Mouse (Mus musculus): ENCODE measurements at regions not wholly inside any gene's neighbourhood (a gene's known extent, or its start where the extent isn't known, plus 50 kb on each side); places are given as distances from the start of the nearest gene placed in this dataset.
A peak's percentile ranks its signal among the peaks of the same experiment; 100 is the strongest.

DNA sequence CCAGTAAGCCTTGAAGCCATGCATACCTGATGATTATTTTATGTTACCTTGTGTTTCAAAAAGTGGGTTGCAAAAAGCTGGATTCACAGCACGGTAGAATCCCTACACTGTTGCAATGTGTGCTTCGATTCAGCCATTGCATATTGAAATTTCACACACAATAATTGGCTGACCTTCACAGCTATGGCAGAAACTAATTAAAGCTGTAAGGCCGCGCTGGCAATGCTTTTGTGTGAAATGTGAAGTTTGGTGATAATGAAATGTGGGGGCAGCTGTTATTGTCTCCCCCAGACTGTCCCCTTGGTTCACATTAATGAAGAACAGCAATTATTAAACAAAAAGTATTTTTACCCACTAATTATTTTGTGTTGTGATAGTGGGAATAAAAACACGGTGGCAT lies 173.8 kb upstream of the Etaa1 start:
- no peak overlapping the region for H3K4me3 ChIP-seq (replicated peaks; ENCODE audit: insufficient read depth, low read depth, low read length)
- H3K27ac ChIP-seq (ENCODE audit: insufficient read depth, low read length): no peak overlapping the region
- no peak for DNase-seq
- 54% methylated on average over 5 of the region's 5 CpGs for WGBS
- no peaks in the 10 kb centered on the region; the same call in 1 of the 2 replicates for H3K27me3 ChIP-seq (ENCODE audit: control insufficient read depth, insufficient read depth, low read length)
- TF ChIP-seq POLR2A (IDR thresholded peaks at IDR 0.05; ENCODE audit: borderline replicate concordance, insufficient read depth, low read length) (no peak), CTCF (IDR thresholded peaks at IDR 0.05; ENCODE audit: borderline replicate concordance, insufficient read depth, low read depth, low read length) (no peak)
- no peaks in the 10 kb centered on the region for H3K4me1 ChIP-seq (ENCODE audit: control insufficient read depth, insufficient read depth, low read length)

DNA sequence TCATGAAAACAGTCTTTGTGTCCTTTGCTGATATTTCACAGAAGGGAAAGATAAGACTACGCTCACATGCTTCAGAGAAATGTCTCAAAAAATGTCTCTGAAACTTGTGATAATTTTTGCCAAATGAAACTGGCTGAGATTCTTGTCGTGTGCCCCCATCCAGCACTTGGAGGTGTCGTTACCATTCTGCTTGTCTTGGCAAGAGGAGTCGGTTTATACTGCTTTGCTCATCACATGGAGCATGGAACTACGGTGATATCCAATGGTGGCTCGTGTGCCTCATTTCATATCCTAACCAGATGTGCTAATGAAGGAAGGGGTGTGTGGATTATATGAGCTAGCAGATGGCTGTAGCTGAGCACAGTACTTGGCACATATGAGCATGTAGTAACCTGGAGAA lies 169.4 kb upstream of the Etaa1 start:
- WGBS: 54% methylated on average over 6 of the region's 6 CpGs
- no peak overlapping the region for H3K27ac ChIP-seq (ENCODE audit: insufficient read depth, low read length)
- H3K27me3 ChIP-seq (ENCODE audit: control insufficient read depth, insufficient read depth, low read length): no peaks in the 10 kb centered on the region; the same call in 1 of the 2 replicates
- DNase-seq: no peak
- no peaks in the 10 kb centered on the region for H3K4me1 ChIP-seq (ENCODE audit: control insufficient read depth, insufficient read depth, low read length)
- H3K4me3 ChIP-seq (replicated peaks; ENCODE audit: insufficient read depth, low read depth, low read length): no peak overlapping the region
- TF ChIP-seq POLR2A (IDR thresholded peaks at IDR 0.05; ENCODE audit: borderline replicate concordance, insufficient read depth, low read length) (no peak), CTCF (IDR thresholded peaks at IDR 0.05; ENCODE audit: borderline replicate concordance, insufficient read depth, low read depth, low read length) (no peak)

DNA sequence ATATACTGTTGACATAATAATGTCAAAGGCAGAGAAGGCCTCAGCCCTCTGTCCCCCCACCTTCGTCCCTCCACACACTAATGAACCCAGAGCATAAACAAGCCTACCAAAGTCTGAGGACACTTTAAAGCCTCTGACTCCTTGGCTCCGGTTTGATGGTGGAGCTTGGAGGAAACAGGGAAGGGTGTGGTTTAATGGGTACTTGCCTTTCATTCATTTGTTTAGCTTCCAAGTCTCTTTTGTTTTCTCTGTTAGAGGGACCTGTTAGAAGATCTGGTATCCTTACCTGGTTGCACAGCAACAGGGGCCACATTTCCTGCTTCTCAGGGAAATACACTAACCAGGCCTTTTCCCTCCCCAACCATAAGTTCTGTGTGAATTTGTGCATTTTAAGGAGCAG lies 168.9 kb upstream of the Etaa1 start:
- Histone ChIP-seq H3K4me3 (replicated peaks; ENCODE audit: insufficient read depth, low read depth, low read length) (no peak overlapping the region), H3K27ac (ENCODE audit: insufficient read depth, low read length) (no peak overlapping the region), H3K4me1 (ENCODE audit: control insufficient read depth, insufficient read depth, low read length) (no peaks in the 10 kb centered on the region), H3K27me3 (ENCODE audit: control insufficient read depth, insufficient read depth, low read length) (no peaks in the 10 kb centered on the region; the same call in 1 of the 2 replicates)
- 80% methylated on average over 2 of the region's 2 CpGs for WGBS
- no peak for TF ChIP-seq CTCF (IDR thresholded peaks at IDR 0.05; ENCODE audit: borderline replicate concordance, insufficient read depth, low read depth, low read length)
- no peak for TF ChIP-seq POLR2A (IDR thresholded peaks at IDR 0.05; ENCODE audit: borderline replicate concordance, insufficient read depth, low read length)
- no peak for DNase-seq

DNA sequence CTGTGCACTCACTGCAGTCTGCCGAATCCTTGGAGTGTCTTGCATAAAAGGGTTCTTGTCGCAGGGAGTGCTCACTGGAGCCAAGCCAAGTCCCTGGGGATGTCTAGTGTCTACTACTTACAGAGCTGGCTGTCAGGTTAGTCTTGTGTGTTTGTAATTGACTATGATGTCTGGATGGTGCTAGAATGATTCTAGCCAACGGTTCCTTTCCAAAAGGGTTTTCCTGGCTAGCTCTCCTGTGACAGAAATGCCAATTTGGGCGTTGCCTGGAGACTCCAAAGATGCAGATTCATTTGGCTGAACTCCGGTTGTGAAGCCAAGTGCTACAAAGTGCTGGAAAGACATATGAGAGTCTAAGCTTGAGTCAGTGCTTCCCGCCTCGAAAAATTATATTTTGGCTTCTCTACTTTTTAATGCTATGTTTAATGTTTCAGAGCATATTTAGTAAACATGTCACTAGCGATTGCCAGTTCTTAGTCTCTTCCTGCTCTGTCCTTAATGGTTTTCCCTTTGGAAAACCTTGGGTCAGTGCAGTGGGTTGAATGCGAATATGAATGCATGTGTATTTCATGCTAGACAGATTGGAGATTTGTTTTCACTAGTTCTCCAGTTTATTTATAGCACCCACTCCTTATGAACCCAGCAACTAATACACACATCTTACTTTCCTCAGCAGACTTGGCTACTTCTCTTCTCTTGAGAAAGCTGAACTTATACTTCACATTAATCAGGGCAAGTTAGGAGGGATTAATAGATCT lies 162.2 kb upstream of the Etaa1 start:
- H3K27ac ChIP-seq (ENCODE audit: insufficient read depth, low read length): no peak overlapping the region
- TF ChIP-seq CTCF (IDR thresholded peaks at IDR 0.05; ENCODE audit: borderline replicate concordance, insufficient read depth, low read depth, low read length) (no peak), POLR2A (IDR thresholded peaks at IDR 0.05; ENCODE audit: borderline replicate concordance, insufficient read depth, low read length) (no peak)
- H3K4me3 ChIP-seq (replicated peaks; ENCODE audit: insufficient read depth, low read depth, low read length): no peak overlapping the region
- DNase-seq: peak; percentile 31 to 48
- no peaks in the 10 kb centered on the region for H3K27me3 ChIP-seq (ENCODE audit: control insufficient read depth, insufficient read depth, low read length)
- 8% methylated on average over 9 of the region's 9 CpGs for WGBS
- no peaks in the 10 kb centered on the region for H3K4me1 ChIP-seq (ENCODE audit: control insufficient read depth, insufficient read depth, low read length)

DNA sequence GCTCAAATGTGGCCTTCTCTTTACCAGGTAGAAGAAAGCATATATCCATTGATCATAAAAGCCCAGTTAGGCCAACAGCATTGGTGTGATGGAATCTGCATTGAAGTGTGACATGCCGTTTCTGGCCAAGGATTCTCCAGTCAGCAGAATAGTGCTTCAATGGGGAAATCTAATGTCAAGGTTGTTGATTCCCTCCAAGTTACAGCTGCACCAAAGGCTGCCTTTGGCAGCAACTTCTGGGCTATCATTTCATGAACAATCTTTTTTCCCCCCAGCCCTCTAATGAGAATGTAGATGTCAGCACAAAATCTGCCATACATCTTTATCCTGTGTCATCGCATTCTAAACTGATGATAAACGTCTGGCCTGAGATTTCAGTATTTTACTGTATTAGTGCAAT lies 149.2 kb upstream of the Etaa1 start:
- WGBS: 73% methylated on average over 3 of the region's 3 CpGs
- Histone ChIP-seq H3K27ac (ENCODE audit: insufficient read depth, low read length) (no peak overlapping the region), H3K27me3 (ENCODE audit: control insufficient read depth, insufficient read depth, low read length) (no peaks in the 10 kb centered on the region), H3K4me3 (replicated peaks; ENCODE audit: insufficient read depth, low read depth, low read length) (no peak overlapping the region), H3K4me1 (ENCODE audit: control insufficient read depth, insufficient read depth, low read length) (no peaks in the 10 kb centered on the region)
- TF ChIP-seq POLR2A (IDR thresholded peaks at IDR 0.05; ENCODE audit: borderline replicate concordance, insufficient read depth, low read length) (no peak), CTCF (IDR thresholded peaks at IDR 0.05; ENCODE audit: borderline replicate concordance, insufficient read depth, low read depth, low read length) (no peak)
- DNase-seq: no peak

DNA sequence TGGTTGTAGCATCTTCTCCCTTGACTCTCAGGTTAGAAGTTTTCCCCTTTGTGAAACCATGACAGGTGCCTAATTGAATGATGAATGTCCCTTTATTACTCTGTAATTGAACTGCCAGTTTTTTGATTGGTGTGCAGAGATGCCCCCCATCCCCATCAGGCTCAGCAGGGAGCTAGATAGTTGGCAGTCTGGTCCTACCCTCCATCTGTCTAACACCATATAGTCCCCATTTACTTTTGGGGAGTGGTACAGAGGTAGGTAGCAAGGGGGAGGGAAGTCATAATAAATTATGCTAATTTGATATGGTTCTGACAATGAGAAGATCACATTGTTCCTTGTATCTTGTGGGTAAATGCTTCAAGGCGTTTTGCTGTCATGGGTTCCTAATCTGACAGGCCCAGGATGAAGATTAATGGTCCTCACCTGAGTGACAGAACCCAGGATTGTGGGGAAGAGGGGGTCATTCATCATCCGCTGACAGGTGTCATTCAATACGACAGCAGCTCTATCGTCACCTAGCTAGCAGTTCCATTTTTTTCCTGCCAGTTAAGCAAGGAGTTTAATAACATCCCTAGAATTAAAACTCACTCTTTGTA lies 122.3 kb upstream of the Etaa1 start:
- H3K27me3 ChIP-seq (ENCODE audit: control insufficient read depth, insufficient read depth, low read length): no peaks in the 10 kb centered on the region
- 66% methylated on average over 4 of the region's 4 CpGs for WGBS
- no peak for TF ChIP-seq CTCF (IDR thresholded peaks at IDR 0.05; ENCODE audit: borderline replicate concordance, insufficient read depth, low read depth, low read length)
- TF ChIP-seq POLR2A (IDR thresholded peaks at IDR 0.05; ENCODE audit: borderline replicate concordance, insufficient read depth, low read length): no peak
- no peaks in the 10 kb centered on the region; the same call in 1 of the 2 replicates for H3K4me1 ChIP-seq (ENCODE audit: control insufficient read depth, insufficient read depth, low read length)
- no peak for DNase-seq
- no peak overlapping the region for H3K4me3 ChIP-seq (replicated peaks; ENCODE audit: insufficient read depth, low read depth, low read length)
- no peak overlapping the region for H3K27ac ChIP-seq (ENCODE audit: insufficient read depth, low read length)

DNA sequence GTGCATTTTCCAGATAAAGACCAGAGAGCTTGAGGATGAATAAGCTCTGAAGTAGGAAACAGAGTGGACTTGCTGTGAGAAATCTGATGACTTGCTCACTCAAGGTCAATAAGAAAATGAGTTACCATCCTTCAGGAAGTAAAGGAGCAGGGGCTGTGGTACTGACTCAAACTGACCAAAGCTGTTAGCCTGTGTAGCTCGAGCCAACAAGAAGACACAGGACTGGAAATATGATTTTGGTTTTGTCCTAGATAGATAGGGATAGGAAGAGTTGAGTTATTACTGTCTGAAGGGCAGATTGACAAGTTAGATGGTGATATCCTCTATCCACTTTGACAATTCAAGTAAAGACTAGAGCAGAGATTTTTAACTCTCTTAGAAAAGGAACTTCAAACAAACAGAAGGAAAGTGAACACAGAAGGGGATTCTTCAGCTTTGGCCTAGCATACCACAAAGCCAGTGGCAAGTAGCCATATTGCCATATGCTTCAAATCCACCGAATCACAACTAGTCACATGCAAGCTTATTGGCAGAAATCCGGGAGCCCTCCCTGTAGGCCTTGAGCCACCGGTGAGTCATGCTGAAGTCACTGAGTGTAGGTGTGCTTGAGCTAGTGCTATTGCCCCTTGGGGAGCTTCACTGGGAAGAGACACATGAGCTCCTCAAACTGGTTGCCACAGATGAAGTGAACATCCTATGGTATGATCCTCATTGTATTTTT lies 117.1 kb upstream of the Etaa1 start:
- Histone ChIP-seq H3K27me3 (ENCODE audit: control insufficient read depth, insufficient read depth, low read length) (no peaks in the 10 kb centered on the region), H3K4me1 (ENCODE audit: control insufficient read depth, insufficient read depth, low read length) (no peaks in the 10 kb centered on the region; the same call in 1 of the 2 replicates), H3K27ac (ENCODE audit: insufficient read depth, low read length) (no peak overlapping the region), H3K4me3 (replicated peaks; ENCODE audit: insufficient read depth, low read depth, low read length) (no peak overlapping the region)
- peak; percentile 40 to 76 for DNase-seq
- 24% methylated on average over 4 of the region's 4 CpGs for WGBS
- TF ChIP-seq POLR2A (IDR thresholded peaks at IDR 0.05; ENCODE audit: borderline replicate concordance, insufficient read depth, low read length) (no peak), CTCF (IDR thresholded peaks at IDR 0.05; ENCODE audit: borderline replicate concordance, insufficient read depth, low read depth, low read length) (no peak)

Data from cerebellum, adult 2 months (tissue).